Mouse (Mus musculus): ENCODE measurements at regions not wholly inside any gene's neighbourhood (a gene's known extent, or its start where the extent isn't known, plus 50 kb on each side); places are given as distances from the start of the nearest gene placed in this dataset.

GRCm38 (mm10) chr17:73005100-73005499, 87.0 kb downstream of the Lbh start:
- TF ChIP-seq CTCF (IDR thresholded peaks at IDR 0.05; ENCODE audit: control insufficient read depth, insufficient read depth, insufficient read length) (no peak), USF1 (IDR thresholded peaks at IDR 0.05; ENCODE audit: low read depth) (no peak), MYOD1 (IDR thresholded peaks at IDR 0.05; ENCODE audit: control insufficient read depth, insufficient read length, low read depth) (no peak), FOSL1 (IDR thresholded peaks at IDR 0.05; ENCODE audit: insufficient read depth, low read length, poor library complexity, severe bottlenecking) (no peak), MYOG (IDR thresholded peaks at IDR 0.05; ENCODE audit: control insufficient read depth, extremely low read depth, insufficient read length) (no peak), CEBPB (IDR thresholded peaks at IDR 0.05; ENCODE audit: low read depth) (no peak), MAX (IDR thresholded peaks at IDR 0.05) (no peak)
